Mouse (Mus musculus) mesoderm, embryonic 11.5 days (tissue): ENCODE results near the gene Ace2.

Experiments used
- DNase-seq: peaks from one replicate; pipeline ENCODE4 v3.0.0-alpha.2; 2012; ENCODE audit warnings: low read depth, low spot score

The Ace2 gene

DNA sequence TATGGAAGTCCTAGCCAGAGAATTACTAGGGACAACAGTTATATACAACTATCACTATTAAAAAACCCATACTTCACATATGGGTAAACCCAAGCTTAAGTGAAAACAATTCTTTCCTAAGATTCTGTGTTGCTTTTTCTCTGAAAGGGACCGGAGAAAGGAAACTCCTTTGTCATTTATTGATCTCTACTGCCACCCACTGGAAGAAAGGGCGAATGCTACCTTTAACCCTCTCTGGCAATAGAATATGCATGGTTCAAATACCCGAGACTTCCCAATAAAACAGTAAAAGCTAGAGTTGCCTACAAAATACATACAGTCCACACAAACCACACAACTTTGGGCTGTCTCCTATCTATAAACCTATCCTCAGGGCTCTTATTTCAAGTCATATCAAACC, 40.6 kb downstream of the Ace2 start:
- DNase-seq, result peak; percentile 45

- peak; percentile 66 for DNase-seq
Measured at GRCm38 (mm10) chrX:164183844-164184243, 44.7 kb downstream of the Ace2 start.

- no peak for DNase-seq
Measured at GRCm38 (mm10) chrX:164189880-164190279, 50.7 kb downstream of the Ace2 start.

DNA sequence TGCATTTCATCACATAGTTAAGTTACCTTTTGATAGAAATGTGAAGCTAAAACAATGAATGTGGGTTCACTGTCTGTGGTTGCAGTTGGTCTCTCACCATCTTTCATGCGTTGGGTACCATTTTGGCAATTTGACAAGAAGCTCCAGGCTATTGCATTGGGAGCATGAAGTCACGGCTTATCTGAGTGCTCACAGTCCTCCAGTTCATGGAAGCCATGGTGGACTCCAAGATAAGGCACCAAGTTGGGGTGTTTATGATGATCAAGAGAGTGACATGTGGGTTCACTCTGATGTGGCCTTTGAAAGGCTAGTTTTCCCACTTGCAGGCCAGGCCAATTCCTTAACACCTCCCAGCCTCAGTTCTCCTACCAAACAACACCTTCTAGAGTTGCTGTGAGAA, 58.5 kb downstream of the Ace2 start:
- DNase-seq, result no peak

- no peak for DNase-seq
Measured at GRCm38 (mm10) chrX:164200547-164200946, 61.4 kb downstream of the Ace2 start.

- no peak for DNase-seq
Measured at GRCm38 (mm10) chrX:164221989-164222388, 82.9 kb downstream of the Ace2 start.

- no peak for DNase-seq
Measured at GRCm38 (mm10) chrX:164233380-164233779, 94.2 kb downstream of the Ace2 start.
